Mouse (Mus musculus) midbrain, embryonic 11.5 days (tissue): ENCODE results near the gene Vash2. TPM values are rescaled to one million over a fixed set of nuclear protein-coding genes. Genes with fewer than 3 reads are reported as not detected.
"Not testable (repeated sequence)": the region's sequence is repeated elsewhere in the genome, so short reads cannot be mapped to it uniquely, and the experiment has no call there.

Experiments used
- ATAC-seq: fragments of 200-750 bp; cut with Nextera tagmentation; 2 replicates; pipeline ENCODE4 v1.8.0; 2017; ENCODE audit warnings: moderate TSS enrichment, moderate library complexity; ENCODE audit not compliant: low FRiP score
- DNase-seq: peaks from one replicate; pipeline ENCODE4 v3.0.0; 2015; ENCODE audit warnings: low spot score; ENCODE audit errors: missing footprints
- H3K27ac ChIP-seq: fragments of 300-500 bp; sonication (generic); 2 replicates; pipeline ENCODE4 v1.5.1; 2014; ENCODE audit warnings: low read depth, low read length
- H3K27me3 ChIP-seq: fragments of 300-500 bp; sonication (generic); 2 replicates; pipeline ENCODE4 v1.6.1; 2014; ENCODE audit warnings: mild to moderate bottlenecking, low read length, moderate library complexity, mixed read lengths; ENCODE audit not compliant: control insufficient read depth, insufficient read depth
- H3K36me3 ChIP-seq: fragments of 300-500 bp; sonication (generic); 2 replicates; pipeline ENCODE4 v1.6.1; 2014; ENCODE audit warnings: mild to moderate bottlenecking, low read length, moderate library complexity, mixed read lengths; ENCODE audit not compliant: control insufficient read depth, insufficient read depth
- H3K4me1 ChIP-seq: fragments of 300-500 bp; sonication (generic); 2 replicates; pipeline ENCODE4 v1.6.1; 2014; ENCODE audit warnings: low read length; ENCODE audit not compliant: control insufficient read depth, insufficient read depth
- H3K4me2 ChIP-seq: fragments of 300-500 bp; sonication (generic); 2 replicates; pipeline ENCODE4 v1.6.1; 2014; ENCODE audit warnings: mild to moderate bottlenecking, moderate library complexity
- H3K4me3 ChIP-seq: fragments of 300-500 bp; sonication (generic); 2 replicates; pipeline ENCODE4 v1.5.1; 2014; ENCODE audit warnings: low read depth, low read length
- H3K9ac ChIP-seq: fragments of 300-500 bp; sonication (generic); 2 replicates; pipeline ENCODE4 v1.6.1; 2014; ENCODE audit warnings: low read length
- H3K9me3 ChIP-seq: fragments of 300-500 bp; sonication (generic); 2 replicates; pipeline ENCODE4 v1.6.1; 2016; ENCODE audit warnings: low read length; ENCODE audit not compliant: control insufficient read depth
- WGBS: fragments of 180-500 bp; shearing (Covaris S2); extraction: QIAGEN DNeasy Blood & Tissue Kit; methylation state at CpG from one replicate; pipeline ENCODE4 v1.1.7; 2014; 5-methylcytosine and 5-hydroxymethylcytosine counted together
- polyA plus RNA-seq: library from polyadenylated mRNA; unstranded; fragments of >200 nt; fragmentation: Nextera tagmentation; extraction: Ambion mirVana; gene quantifications from 2 replicates; pipeline ENCODE4 v1.2.1, GENCODE M21; 2014

Vash2 gene
- polyA plus RNA-seq: 52.8 and 58.9 TPM in 2 replicates

GRCm38 (mm10) chr1:190979100-190979563 is at the start of gene Vash2:
Vash2 (minus strand) TSS chr1:190979296.
- Histone ChIP-seq H3K9me3 (no peaks in the 10 kb centered on the region), H3K4me3 (peak within 1 kb of the TSS; percentile 65), H3K4me2 (peak within 1 kb of the TSS; percentile 99), H3K9ac (peak within 1 kb of the TSS; percentile 90), H3K4me1 (peaks cover 16% of the 10 kb centered on the region), H3K27ac (peak within 1 kb of the TSS; percentile 80), H3K27me3 (no peaks in the 10 kb centered on the region), H3K36me3 (0 out of 2 replicates have a peak, but pooled peaks cover 3% of the 10 kb centered on the region)
- DNase-seq (peak; percentile 98), ATAC-seq (peak; percentile 98)
- WGBS: under 1% methylated on average over 31 of the region's 38 CpGs

DNA sequence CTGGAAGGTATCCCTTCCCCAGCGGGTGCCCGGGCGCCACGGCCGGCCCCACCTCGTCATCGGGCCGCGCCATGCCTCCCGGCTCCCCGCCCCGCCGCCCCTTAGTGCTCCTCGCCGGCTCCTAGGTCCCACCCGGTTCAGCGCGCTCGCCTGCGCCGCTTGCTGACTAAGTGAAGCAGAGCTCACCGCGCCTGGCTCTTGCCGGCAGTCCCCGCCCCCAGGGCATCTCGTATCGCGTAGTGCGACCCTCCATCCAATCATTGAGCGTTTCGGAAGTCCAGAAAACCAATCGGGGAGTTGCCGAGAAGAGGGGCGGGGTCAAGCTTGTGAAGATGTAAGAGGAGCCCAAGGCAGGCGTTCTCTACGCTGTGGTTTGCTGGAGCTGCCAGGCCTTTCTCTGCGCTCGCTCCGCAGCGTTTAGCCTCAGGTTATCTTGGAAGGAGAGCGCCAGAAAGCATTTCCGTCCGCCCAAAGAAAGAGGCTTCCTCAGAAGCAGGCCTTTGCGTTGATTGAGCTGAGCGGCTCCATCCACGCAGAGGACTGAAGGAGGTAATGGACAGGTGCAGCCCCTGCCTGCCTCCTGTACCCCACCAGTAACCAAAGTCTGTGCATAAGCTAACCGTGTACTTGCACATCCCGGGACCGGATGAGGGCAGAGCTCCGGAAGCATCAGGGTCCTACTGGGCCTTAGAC is 47.1 kb upstream of the Vash2 start, which contains the start of gene Flvcr1:
Gene Flvcr1, minus strand, starts transcription at position 138 of the 693 bp plus-strand sequence.
- WGBS: under 1% methylated on average over 50 of the region's 50 CpGs
- Histone ChIP-seq H3K27ac (peak within 1 kb of the TSS; percentile 88), H3K4me2 (peak within 1 kb of the TSS; percentile 98), H3K9me3 (no peaks in the 10 kb centered on the region), H3K27me3 (no peaks in the 10 kb centered on the region), H3K9ac (peak within 1 kb of the TSS; percentile 84), H3K4me3 (peak within 1 kb of the TSS; percentile 85), H3K36me3 (no peaks in the 10 kb centered on the region), H3K4me1 (peaks cover 12% of the 10 kb centered on the region)
- DNase-seq (peak; percentile 98), ATAC-seq (peak; percentile 99)

- Histone ChIP-seq H3K27ac (peak overlapping the region; percentile 72), H3K4me1 (peaks cover 12% of the 10 kb centered on the region), H3K36me3 (no peaks in the 10 kb centered on the region), H3K4me3 (peak overlapping the region; percentile 85), H3K27me3 (no peaks in the 10 kb centered on the region), H3K9me3 (no peaks in the 10 kb centered on the region), H3K9ac (peak overlapping the region; percentile 84), H3K4me2 (peak overlapping the region; percentile 98)
- ATAC-seq: peak; percentile 2
- DNase-seq: no peak
- 3% methylated on average over 67 of the region's 69 CpGs for WGBS
Measured at GRCm38 (mm10) chr1:191025016-191026012, 46.2 kb upstream of the Vash2 start.

GRCm38 (mm10) chr1:191023806-191024205 is 44.7 kb upstream of the Vash2 start:
- not testable (repeated sequence) for ATAC-seq, H3K9ac ChIP-seq, H3K4me3 ChIP-seq, H3K27ac ChIP-seq, H3K27me3 ChIP-seq, H3K9me3 ChIP-seq, H3K4me2 ChIP-seq, H3K36me3 ChIP-seq, DNase-seq
- 95% methylated on average over 5 of the region's 6 CpGs for WGBS
- H3K4me1 ChIP-seq: peaks cover 12% of the 10 kb centered on the region

GRCm38 (mm10) chr1:191023140-191023539 is 44.0 kb upstream of the Vash2 start:
- Histone ChIP-seq H3K4me1 (peaks cover 12% of the 10 kb centered on the region), H3K4me3 (no peak overlapping the region), H3K9ac (no peak overlapping the region), H3K27ac (no peak overlapping the region), H3K27me3 (no peaks in the 10 kb centered on the region), H3K36me3 (no peaks in the 10 kb centered on the region), H3K4me2 (no peak overlapping the region), H3K9me3 (no peaks in the 10 kb centered on the region)
- ATAC-seq: no peak
- no peak for DNase-seq
- WGBS: 95% methylated on average over 2 of the region's 2 CpGs

- Histone ChIP-seq H3K27me3 (no peaks in the 10 kb centered on the region), H3K4me1 (peaks cover 6% of the 10 kb centered on the region)
- 92% methylated on average over 7 of the region's 7 CpGs for WGBS
Measured at GRCm38 (mm10) chr1:191021016-191021415, 41.9 kb upstream of the Vash2 start.

DNA sequence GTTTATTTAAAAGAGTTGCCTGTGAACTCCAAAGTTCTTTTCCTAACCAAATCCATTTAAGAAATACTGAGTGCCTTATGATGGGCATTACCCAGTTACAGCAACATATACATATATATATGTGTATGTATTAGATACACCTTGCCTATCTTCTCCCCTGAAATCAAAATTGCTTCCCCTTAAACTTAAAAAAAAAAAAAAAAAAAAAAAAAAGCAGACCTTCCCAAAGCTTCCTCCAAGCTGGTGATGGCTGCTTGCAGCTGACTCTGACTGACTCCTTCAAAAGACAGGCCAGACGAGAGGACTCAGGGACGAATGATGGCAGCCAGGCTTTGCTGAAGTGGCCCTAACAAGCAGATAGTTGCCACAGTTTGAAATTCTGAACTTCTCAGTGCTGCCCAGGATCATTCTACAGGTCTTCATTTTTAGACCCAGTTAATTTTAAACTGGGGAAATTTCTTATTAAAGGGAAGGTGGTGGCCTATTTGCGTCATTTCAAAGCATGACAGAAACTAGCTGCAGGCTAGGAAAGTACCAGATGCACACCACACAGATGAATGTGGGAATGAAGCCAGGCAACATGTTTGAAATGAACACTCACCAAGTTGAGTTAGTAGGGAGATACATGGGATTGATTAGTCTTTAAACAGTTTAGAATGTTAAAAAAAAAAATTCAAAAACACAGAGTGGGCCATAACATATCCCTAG is 41.3 kb upstream of the Vash2 start:
- Histone ChIP-seq H3K9me3 (no peaks in the 10 kb centered on the region), H3K36me3 (no peaks in the 10 kb centered on the region; the same call in 1 of the 2 replicates), H3K27ac (no peak overlapping the region), H3K4me2 (no peak overlapping the region), H3K9ac (no peak overlapping the region), H3K4me3 (no peak overlapping the region), H3K4me1 (peaks cover 5% of the 10 kb centered on the region), H3K27me3 (no peaks in the 10 kb centered on the region)
- ATAC-seq: no peak
- DNase-seq: no peak
- 91% methylated on average over 3 of the region's 3 CpGs for WGBS

More at GRCm38 (mm10) chr1:191021016-191021415, 41.9 kb upstream of the Vash2 start:
- H3K36me3 ChIP-seq: no peaks in the 10 kb centered on the region
- no peak overlapping the region for H3K4me2 ChIP-seq
- DNase-seq: no peak
- no peak for ATAC-seq
- H3K9ac ChIP-seq: no peak overlapping the region
- no peaks in the 10 kb centered on the region for H3K9me3 ChIP-seq
- no peak overlapping the region for H3K27ac ChIP-seq
- H3K4me3 ChIP-seq: no peak overlapping the region

- ATAC-seq: no peak
- Histone ChIP-seq H3K4me3 (no peak overlapping the region), H3K9me3 (no peaks in the 10 kb centered on the region), H3K4me1 (no peaks in the 10 kb centered on the region; the same call in 1 of the 2 replicates), H3K27me3 (no peaks in the 10 kb centered on the region), H3K27ac (no peak overlapping the region), H3K36me3 (no peaks in the 10 kb centered on the region; the same call in none of the 2 replicates), H3K9ac (no peak overlapping the region), H3K4me2 (no peak overlapping the region)
- no peak for DNase-seq
- WGBS: 96% methylated on average over 5 of the region's 5 CpGs
Measured at GRCm38 (mm10) chr1:191019803-191020202, 40.7 kb upstream of the Vash2 start.
